Mouse (Mus musculus): Measurements from ENCODE around the gene Mtus2.

The Mtus2 gene

GRCm38 (mm10) chr5:148107324-148107723 lies 150.2 kb downstream of the Mtus2 start:
- in situ Hi-C loops (cut with MboI; ENCODE audit: low sequenced_read_pairs), result no loop called here

GRCm38 (mm10) chr5:148107890-148108289 lies 150.8 kb downstream of the Mtus2 start:
- in situ Hi-C loops (cut with MboI; ENCODE audit: low sequenced_read_pairs), result no loop called here

GRCm38 (mm10) chr5:148108314-148108713 lies 151.2 kb downstream of the Mtus2 start:
- in situ Hi-C loops (cut with MboI; ENCODE audit: low sequenced_read_pairs), result no loop called here

GRCm38 (mm10) chr5:148115207-148115817 lies 158.2 kb downstream of the Mtus2 start:
- in situ Hi-C loops (cut with MboI; ENCODE audit: low sequenced_read_pairs), result no loop called here

GRCm38 (mm10) chr5:148124354-148124753 lies 167.2 kb downstream of the Mtus2 start:
- in situ Hi-C loops (cut with MboI; ENCODE audit: low sequenced_read_pairs), result no loop called here

GRCm38 (mm10) chr5:148130691-148131457 lies 173.8 kb downstream of the Mtus2 start:
- in situ Hi-C loops (cut with MboI; ENCODE audit: low sequenced_read_pairs), result no loop called here

- in situ Hi-C loops (cut with MboI; ENCODE audit: low sequenced_read_pairs), result no loop called here
Observed at GRCm38 (mm10) chr5:148131458-148132131, 174.5 kb downstream of the Mtus2 start.

- in situ Hi-C loops (cut with MboI; ENCODE audit: low sequenced_read_pairs), result no loop called here
Observed at GRCm38 (mm10) chr5:148133448-148134060, 176.4 kb downstream of the Mtus2 start.

GRCm38 (mm10) chr5:148141662-148142061 lies 184.5 kb downstream of the Mtus2 start:
- in situ Hi-C loops (cut with MboI; ENCODE audit: low sequenced_read_pairs), result no loop called here

GRCm38 (mm10) chr5:148146200-148146823 lies 189.2 kb downstream of the Mtus2 start:
- in situ Hi-C loops (cut with MboI; ENCODE audit: low sequenced_read_pairs), result no loop called here

- in situ Hi-C loops (cut with MboI; ENCODE audit: low sequenced_read_pairs), result no loop called here
Observed at GRCm38 (mm10) chr5:148151894-148152599, 194.9 kb downstream of the Mtus2 start.

GRCm38 (mm10) chr5:148152600-148153402 lies 195.7 kb downstream of the Mtus2 start:
- in situ Hi-C loops (cut with MboI; ENCODE audit: low sequenced_read_pairs), result no loop called here

- in situ Hi-C loops (cut with MboI; ENCODE audit: low sequenced_read_pairs), result no loop called here
Observed at GRCm38 (mm10) chr5:148153403-148153713, 196.2 kb downstream of the Mtus2 start.

GRCm38 (mm10) chr5:148154727-148155126 lies 197.6 kb downstream of the Mtus2 start:
- in situ Hi-C loops (cut with MboI; ENCODE audit: low sequenced_read_pairs), result no loop called here

- in situ Hi-C loops (cut with MboI; ENCODE audit: low sequenced_read_pairs), result no loop called here
Observed at GRCm38 (mm10) chr5:148159328-148159727, 202.2 kb downstream of the Mtus2 start.

- in situ Hi-C loops (cut with MboI; ENCODE audit: low sequenced_read_pairs), result no loop called here
Observed at GRCm38 (mm10) chr5:148160529-148161154, 203.5 kb downstream of the Mtus2 start.

GRCm38 (mm10) chr5:148165111-148165510 lies 208.0 kb downstream of the Mtus2 start:
- in situ Hi-C loops (cut with MboI; ENCODE audit: low sequenced_read_pairs), result no loop called here

GRCm38 (mm10) chr5:148175091-148175490 lies 218.0 kb downstream of the Mtus2 start:
- in situ Hi-C loops (cut with MboI; ENCODE audit: low sequenced_read_pairs), result no loop called here

- in situ Hi-C loops (cut with MboI; ENCODE audit: low sequenced_read_pairs), result no loop called here
Observed at GRCm38 (mm10) chr5:148175742-148176426, 218.8 kb downstream of the Mtus2 start.

Data from CH12F3 (cell line).